18 mouse cellular contexts compared by ENCODE assay signal in the genomic region with DNA sequence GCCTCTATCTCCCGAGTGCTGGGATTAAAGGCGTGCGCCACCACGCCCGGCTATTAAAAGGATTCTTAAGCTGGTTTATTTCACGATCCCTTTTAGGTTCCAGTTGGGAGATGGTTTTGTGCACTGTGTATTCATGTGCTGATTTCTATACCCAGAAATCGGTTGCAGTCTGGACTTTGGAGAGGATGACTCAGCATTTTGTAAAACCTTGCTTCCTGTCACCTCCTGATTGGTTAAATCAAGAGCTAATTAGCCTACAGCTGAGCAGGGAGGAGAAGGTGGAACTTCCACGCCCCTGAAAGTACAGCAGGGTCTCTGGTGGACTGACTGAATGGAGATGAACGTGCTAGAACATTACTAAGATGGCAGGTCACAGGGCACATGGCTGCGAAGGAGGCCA.
"Had no signal": no experiment of that assay in that cellular context is flagged by ENCODE, and none has a peak within 500 bp of the region (broad histone marks: within the 10 kb centered on the region; RNA-seq: fewer than 3 reads in every experiment).

No protein-coding gene starts in this region.

- DNase-seq: kidney, adult 9 months; kidney, postnatal 14 days; kidney, postnatal 4 days; liver, postnatal 0 days; lung, embryonic 14.5 days; right cerebral cortex, adult 18-20 months; right cerebral cortex, postnatal 14 days; right cerebral cortex, postnatal 4 days; thymus, postnatal 36 days had no signal

- ATAC-seq: liver, postnatal 0 days; lung, postnatal 0 days; midbrain, embryonic 15.5 days had no signal

- H3K4me1 ChIP-seq: midbrain, embryonic 10.5 days; midbrain, embryonic 15.5 days; neural tube, embryonic 12.5 days; neural tube, embryonic 15.5 days had no signal

- H3K4me3 ChIP-seq: midbrain, embryonic 10.5 days; midbrain, embryonic 15.5 days; neural tube, embryonic 12.5 days; neural tube, embryonic 15.5 days had no signal

- H3K4me2 ChIP-seq: liver, embryonic 11.5 days; lung, embryonic 14.5 days; midbrain, embryonic 15.5 days; neural tube, embryonic 12.5 days; neural tube, embryonic 15.5 days had no signal

- H3K9ac ChIP-seq: liver, embryonic 14.5 days; liver, postnatal 0 days; lung, embryonic 14.5 days; midbrain, embryonic 15.5 days; neural tube, embryonic 12.5 days; neural tube, embryonic 15.5 days had no signal

- H3K36me3 ChIP-seq: midbrain, embryonic 10.5 days; midbrain, embryonic 15.5 days; neural tube, embryonic 12.5 days; neural tube, embryonic 15.5 days had no signal

- H3K9me3 ChIP-seq: megakaryocyte, embryonic 14.5 days; midbrain, embryonic 10.5 days; midbrain, embryonic 15.5 days; neural tube, embryonic 12.5 days; neural tube, embryonic 15.5 days had no signal

- H3K27ac ChIP-seq: liver, embryonic 14.5 days; midbrain, embryonic 10.5 days; midbrain, embryonic 15.5 days; neural tube, embryonic 12.5 days; neural tube, embryonic 15.5 days; stomach, postnatal 0 days had no signal

- H3K27me3 ChIP-seq: megakaryocyte, embryonic 14.5 days; midbrain, embryonic 15.5 days; neural tube, embryonic 12.5 days; neural tube, embryonic 15.5 days had no signal
